Mouse (Mus musculus): ENCODE results near the gene Lclat1.
A peak's percentile ranks its signal among the peaks of the same experiment; 100 is the strongest.

Gene Lclat1

GRCm38 (mm10) chr17:73203642-73204332 lies 96.0 kb downstream of the Lclat1 start:
- no peak for DNase-seq

GRCm38 (mm10) chr17:73210960-73211531 lies 103.3 kb downstream of the Lclat1 start:
- DNase-seq: no peak

- no peak for DNase-seq
Observed at GRCm38 (mm10) chr17:73212754-73213153, 105.0 kb downstream of the Lclat1 start.

- DNase-seq: no peak
Observed at GRCm38 (mm10) chr17:73213187-73213586, 105.4 kb downstream of the Lclat1 start.

- no peak for DNase-seq
Observed at GRCm38 (mm10) chr17:73213677-73214076, 105.9 kb downstream of the Lclat1 start.

GRCm38 (mm10) chr17:73217274-73217673 lies 109.5 kb downstream of the Lclat1 start:
- DNase-seq: no peak

GRCm38 (mm10) chr17:73220746-73221145 lies 113.0 kb downstream of the Lclat1 start:
- DNase-seq: no peak

- DNase-seq: peak; percentile 20 to 57
Observed at GRCm38 (mm10) chr17:73222077-73222476, 114.3 kb downstream of the Lclat1 start.

GRCm38 (mm10) chr17:73225442-73225841 lies 117.7 kb downstream of the Lclat1 start:
- no peak for DNase-seq

GRCm38 (mm10) chr17:73225996-73226395 lies 118.2 kb downstream of the Lclat1 start:
- no peak for DNase-seq

- no peak for DNase-seq
Observed at GRCm38 (mm10) chr17:73226595-73226994, 118.8 kb downstream of the Lclat1 start.

- DNase-seq: no peak
Observed at GRCm38 (mm10) chr17:73227361-73227760, 119.6 kb downstream of the Lclat1 start.

GRCm38 (mm10) chr17:73229445-73230155 lies 121.8 kb downstream of the Lclat1 start:
- DNase-seq: no peak

- DNase-seq: no peak
Observed at GRCm38 (mm10) chr17:73230340-73230989, 122.7 kb downstream of the Lclat1 start.

- DNase-seq: no peak
Observed at GRCm38 (mm10) chr17:73231337-73231736, 123.6 kb downstream of the Lclat1 start.

- DNase-seq: peak; percentile 8 to 39
Observed at GRCm38 (mm10) chr17:73232593-73232992, 124.8 kb downstream of the Lclat1 start.

GRCm38 (mm10) chr17:73233975-73234374 lies 126.2 kb downstream of the Lclat1 start:
- DNase-seq: no peak

GRCm38 (mm10) chr17:73237178-73237853 lies 129.5 kb downstream of the Lclat1 start:
- DNase-seq: no peak

GRCm38 (mm10) chr17:73238501-73238900 lies 130.7 kb downstream of the Lclat1 start:
- no peak for DNase-seq

- no peak for DNase-seq
Observed at GRCm38 (mm10) chr17:73241085-73241848, 133.5 kb downstream of the Lclat1 start.

GRCm38 (mm10) chr17:73243676-73244075 lies 135.9 kb downstream of the Lclat1 start:
- no peak for DNase-seq

GRCm38 (mm10) chr17:73244596-73244995 lies 136.8 kb downstream of the Lclat1 start:
- DNase-seq: no peak
